Mouse (Mus musculus): Measurements from ENCODE around the gene Slc9b1.

GRCm38 (mm10) chr3:135411824-135412223 lies 64.0 kb downstream of the Slc9b1 start:
- no peak for TF ChIP-seq CTCF (IDR thresholded peaks at IDR 0.05; ENCODE audit: insufficient read depth, low read depth, low read length)
- TF ChIP-seq POLR2A (IDR thresholded peaks at IDR 0.05; ENCODE audit: insufficient read depth, low read depth, low read length): no peak

Measured in olfactory bulb, adult 2 months (tissue).